Mouse (Mus musculus): Measurements from ENCODE around the gene Dock3.

Dock3 gene

GRCm38 (mm10) chr9:106879471-106879870 is 352.2 kb downstream of the Dock3 start:
- no peak overlapping the region for H3K4me3 ChIP-seq (replicated peaks; ENCODE audit: low read length)
- H3K9me3 ChIP-seq (ENCODE audit: low read length) = no peaks in the 10 kb centered on the region
- peaks cover 98% of the 10 kb centered on the region for H3K36me3 ChIP-seq (ENCODE audit: insufficient read depth, low read length)
- TF ChIP-seq CTCF (conservative IDR thresholded peaks at IDR 0.05; ENCODE audit: low read length) (no peak), POU5F1 (IDR thresholded peaks at IDR 0.05; ENCODE audit: borderline replicate concordance, low read length) (no peak), NANOG (IDR thresholded peaks at IDR 0.05; ENCODE audit: borderline replicate concordance, low read length) (no peak)
- no peaks in the 10 kb centered on the region for H3K27me3 ChIP-seq (ENCODE audit: insufficient read depth, low read length)
- peaks cover 33% of the 10 kb centered on the region for H3K4me1 ChIP-seq (replicated peaks; ENCODE audit: low read depth, low read length)

GRCm38 (mm10) chr9:106876666-106877065 is 355.0 kb downstream of the Dock3 start:
- H3K4me3 ChIP-seq (replicated peaks; ENCODE audit: low read length) = no peak overlapping the region
- peaks cover 7% of the 10 kb centered on the region for H3K4me1 ChIP-seq (replicated peaks; ENCODE audit: low read depth, low read length)
- no peak for TF ChIP-seq POU5F1 (IDR thresholded peaks at IDR 0.05; ENCODE audit: borderline replicate concordance, low read length)
- no peak for TF ChIP-seq CTCF (conservative IDR thresholded peaks at IDR 0.05; ENCODE audit: low read length)
- TF ChIP-seq NANOG (IDR thresholded peaks at IDR 0.05; ENCODE audit: borderline replicate concordance, low read length) = no peak
- H3K36me3 ChIP-seq (ENCODE audit: insufficient read depth, low read length) = peaks cover 96% of the 10 kb centered on the region
- no peaks in the 10 kb centered on the region for H3K9me3 ChIP-seq (ENCODE audit: low read length)
- no peaks in the 10 kb centered on the region for H3K27me3 ChIP-seq (ENCODE audit: insufficient read depth, low read length)

DNA sequence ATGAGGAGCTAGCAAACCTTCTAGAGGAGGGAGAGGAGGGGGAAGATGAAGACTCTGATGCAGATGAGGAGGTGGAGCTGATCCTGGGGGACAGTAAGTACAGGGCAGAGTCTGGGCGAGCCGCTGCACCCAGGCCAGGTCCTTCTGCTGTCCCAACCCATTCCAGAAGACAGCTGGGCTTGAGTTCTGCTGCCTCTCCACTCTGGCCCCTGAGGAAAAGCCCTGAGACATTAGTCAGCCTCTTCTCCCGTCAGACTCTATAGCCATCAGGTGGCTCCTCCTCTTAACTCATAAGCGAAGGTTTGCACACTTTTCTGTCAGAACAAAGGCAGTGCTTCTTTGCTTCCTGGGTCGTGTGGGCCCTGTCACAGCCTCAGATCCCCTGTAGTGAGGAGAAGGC is 357.5 kb downstream of the Dock3 start:
- Histone ChIP-seq H3K9me3 (ENCODE audit: low read length) (no peaks in the 10 kb centered on the region), H3K36me3 (ENCODE audit: insufficient read depth, low read length) (peaks cover 87% of the 10 kb centered on the region), H3K27me3 (ENCODE audit: insufficient read depth, low read length) (no peaks in the 10 kb centered on the region), H3K4me1 (replicated peaks; ENCODE audit: low read depth, low read length) (peaks cover 3% of the 10 kb centered on the region; the same call in 1 of the 2 replicates), H3K4me3 (replicated peaks; ENCODE audit: low read length) (no peak overlapping the region)
- no peak for TF ChIP-seq CTCF (conservative IDR thresholded peaks at IDR 0.05; ENCODE audit: low read length)
- TF ChIP-seq POU5F1 (IDR thresholded peaks at IDR 0.05; ENCODE audit: borderline replicate concordance, low read length) = no peak
- no peak for TF ChIP-seq NANOG (IDR thresholded peaks at IDR 0.05; ENCODE audit: borderline replicate concordance, low read length)

GRCm38 (mm10) chr9:106858036-106858435 is 373.7 kb downstream of the Dock3 start:
- TF ChIP-seq POU5F1 (IDR thresholded peaks at IDR 0.05; ENCODE audit: borderline replicate concordance, low read length) (no peak), NANOG (IDR thresholded peaks at IDR 0.05; ENCODE audit: borderline replicate concordance, low read length) (no peak), CTCF (conservative IDR thresholded peaks at IDR 0.05; ENCODE audit: low read length) (no peak)
- peaks cover 96% of the 10 kb centered on the region for H3K36me3 ChIP-seq (ENCODE audit: insufficient read depth, low read length)
- 0 out of 2 replicates have a peak, but pooled peaks cover 3% of the 10 kb centered on the region for H3K4me1 ChIP-seq (replicated peaks; ENCODE audit: low read depth, low read length)
- no peaks in the 10 kb centered on the region for H3K27me3 ChIP-seq (ENCODE audit: insufficient read depth, low read length)
- no peaks in the 10 kb centered on the region for H3K9me3 ChIP-seq (ENCODE audit: low read length)
- H3K4me3 ChIP-seq (replicated peaks; ENCODE audit: low read length) = no peak overlapping the region

DNA sequence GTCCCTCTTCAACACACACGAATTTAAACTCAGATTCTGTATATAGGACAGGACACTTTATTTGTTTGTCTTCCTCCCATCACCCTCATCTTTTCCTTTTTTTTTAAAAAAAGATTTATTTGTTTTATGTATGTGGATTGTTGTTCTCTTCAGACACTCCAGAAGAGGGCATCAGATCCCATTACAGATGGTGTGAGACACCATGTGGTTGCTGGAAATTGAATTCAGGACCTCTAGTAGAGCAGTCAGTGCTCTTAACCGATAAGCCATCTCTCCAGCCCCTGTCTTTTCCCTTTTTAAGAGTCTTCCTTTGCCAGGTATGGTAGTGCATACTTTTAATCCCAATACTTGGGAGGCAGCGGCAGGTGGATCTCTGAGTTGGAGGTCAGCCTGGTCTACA is 375.0 kb downstream of the Dock3 start:
- H3K4me3 ChIP-seq (replicated peaks; ENCODE audit: low read length) = no peak overlapping the region
- H3K27me3 ChIP-seq (ENCODE audit: insufficient read depth, low read length) = no peaks in the 10 kb centered on the region
- H3K9me3 ChIP-seq (ENCODE audit: low read length) = no peaks in the 10 kb centered on the region
- H3K36me3 ChIP-seq (ENCODE audit: insufficient read depth, low read length) = peaks cover 96% of the 10 kb centered on the region
- TF ChIP-seq POU5F1 (IDR thresholded peaks at IDR 0.05; ENCODE audit: borderline replicate concordance, low read length) = no peak
- H3K4me1 ChIP-seq (replicated peaks; ENCODE audit: low read depth, low read length) = 0 out of 2 replicates have a peak, but pooled peaks cover 3% of the 10 kb centered on the region

Data from E14TG2a.4 (cell line).